ENCODE assay signal across 17 mouse cellular contexts in the genomic region with DNA sequence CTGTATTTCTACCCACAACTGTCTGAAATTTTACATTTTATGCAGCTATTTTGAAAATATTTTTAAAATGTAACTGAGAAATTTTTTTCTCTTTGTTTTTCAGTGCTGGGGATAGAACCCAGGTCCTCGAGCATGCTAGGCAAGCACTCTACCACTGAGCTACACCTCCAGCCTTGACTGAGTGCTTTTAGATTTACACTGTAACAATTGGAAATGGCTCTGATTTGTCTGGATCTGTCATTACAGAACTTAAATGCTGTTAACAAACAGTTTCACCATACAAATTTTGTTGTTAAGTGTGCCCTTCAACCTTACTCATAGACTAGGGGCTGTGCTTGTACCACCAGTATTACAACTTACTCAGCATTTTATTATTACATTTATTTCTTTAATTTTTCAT. TPM values are rescaled to one million over a fixed set of nuclear protein-coding genes. Genes with fewer than 3 reads are reported as not detected.
DNase-seq lines count a peak whose midpoint lies in the region; TF ChIP-seq lines count a peak whose summit lies in the region.
"Had no signal": no experiment of that assay in that cellular context is flagged by ENCODE, and none has a peak within 500 bp of the region (broad histone marks: within the 10 kb centered on the region; RNA-seq: fewer than 3 reads in every experiment).

No protein-coding gene starts in this region.

- H3K27me3 ChIP-seq in CH12.LX (replicated peaks), result no peaks in the 10 kb centered on the region
- no peaks in the 10 kb centered on the region for H3K27me3 ChIP-seq in MEL (ENCODE audit: control insufficient read depth in 1 of 2, insufficient read depth in 2 of 2, low read length in 2 of 2)

- no peak for TF ChIP-seq CTCF in CH12.LX (conservative IDR thresholded peaks at IDR 0.05 in 1 of 2, IDR thresholded peaks at IDR 0.05 in 1 of 2; ENCODE audit: low read depth in 2 of 2, low read length in 2 of 2)
- no peak for TF ChIP-seq CTCF in MEL (IDR thresholded peaks at IDR 0.05 in 2 of 3, conservative IDR thresholded peaks at IDR 0.05 in 1 of 3; ENCODE audit: control insufficient read depth in 1 of 3, insufficient read depth in 1 of 3, low read depth in 2 of 3, low read length in 3 of 3, poor library complexity in 1 of 3, severe bottlenecking in 1 of 3)

- no peak overlapping the region for H3K9ac ChIP-seq in CH12.LX (ENCODE audit: insufficient read depth, low read depth)
- H3K9ac ChIP-seq in MEL (ENCODE audit: control insufficient read depth, low read depth, low read length, poor library complexity, severe bottlenecking), result no peak overlapping the region

- no peak overlapping the region for H3K4me3 ChIP-seq in CH12.LX (replicated peaks in 1 of 3; ENCODE audit: low read depth in 2 of 3, low read length in 2 of 3, poor library complexity in 1 of 3)
- no peak overlapping the region for H3K4me3 ChIP-seq in MEL (ENCODE audit: control insufficient read depth in 1 of 2, insufficient read depth in 1 of 2, low read depth in 2 of 2, low read length in 2 of 2)

- TF ChIP-seq RAD21 in CH12.LX (IDR thresholded peaks at IDR 0.05; ENCODE audit: low read depth, low read length), result no peak
- TF ChIP-seq RAD21 in MEL (IDR thresholded peaks at IDR 0.05; ENCODE audit: low read depth, low read length), result no peak

- TF ChIP-seq EP300 in CH12.LX (IDR thresholded peaks at IDR 0.05; ENCODE audit: low read length) (no peak), MEL (IDR thresholded peaks at IDR 0.05; ENCODE audit: low read depth in 1 of 2, low read length in 2 of 2) (no peak)

- TF ChIP-seq POLR2A in CH12.LX (IDR thresholded peaks at IDR 0.05; ENCODE audit: low read depth, low read length), result no peak
- TF ChIP-seq POLR2A in MEL (IDR thresholded peaks at IDR 0.05; ENCODE audit: control insufficient read depth in 1 of 2, insufficient read depth in 1 of 2, low read depth in 1 of 2, low read length in 2 of 2, poor library complexity in 1 of 2), result no peak

- H3K4me1 ChIP-seq in CH12.LX (ENCODE audit: control insufficient read depth in 1 of 2, insufficient read depth in 2 of 2), result no peaks in the 10 kb centered on the region
- no peaks in the 10 kb centered on the region for H3K4me1 ChIP-seq in MEL (ENCODE audit: control insufficient read depth in 1 of 2, insufficient read depth in 2 of 2, low read length in 2 of 2)

- H3K36me3 ChIP-seq in CH12.LX (replicated peaks in 1 of 2; ENCODE audit: control insufficient read depth in 1 of 2, insufficient read depth in 1 of 2, low read length in 1 of 2) (no peaks in the 10 kb centered on the region), MEL (ENCODE audit: control insufficient read depth in 1 of 2, insufficient read depth in 2 of 2, low read length in 2 of 2) (peaks cover 0 to 3% of the 10 kb centered on the region in 2 experiments)
- H3K36me3 ChIP-seq: G1E had no signal

- in situ Hi-C loops in CH12.LX (cut with MboI; ENCODE audit: low pct_ligation_motif_present, low pct_unique_long_range_greater_than_20kb, low sequenced_read_pairs), result no loop called here

- H3K79me2 ChIP-seq in CH12.LX (replicated peaks; ENCODE audit: control insufficient read depth, extremely low read depth, insufficient read depth, poor library complexity, severe bottlenecking), result no peaks in the 10 kb centered on the region
- no peaks in the 10 kb centered on the region for H3K79me2 ChIP-seq in MEL (ENCODE audit: control insufficient read depth, insufficient read depth, low read length, poor library complexity)

- H3K27ac ChIP-seq in CH12.LX (ENCODE audit: insufficient read depth, low read depth) (no peak overlapping the region), MEL (ENCODE audit: control insufficient read depth, low read depth, low read length) (no peak overlapping the region)

- H3K9me3 ChIP-seq in CH12.LX (replicated peaks; ENCODE audit: low read length), result no peaks in the 10 kb centered on the region
- H3K9me3 ChIP-seq in MEL (replicated peaks; ENCODE audit: insufficient read depth, low read length), result no peaks in the 10 kb centered on the region
- H3K9me3 ChIP-seq: G1E had no signal

- dilution Hi-C loops in CH12.LX (cut with MboI; ENCODE audit: extremely low pct_ligation_motif_present, extremely low pct_unique_long_range_greater_than_20kb, low sequenced_read_pairs), result no loop called here

- no peak overlapping the region for H3K4me2 ChIP-seq in CH12.LX (ENCODE audit: insufficient read depth, low read depth, poor library complexity, severe bottlenecking)

- DNase-seq in CH12.LX (ENCODE audit: extremely low read depth) (no peak), MEL (ENCODE audit: low read depth, low spot score) (no peak)
- DNase-seq in layer of hippocampus, postnatal 36 days, result no peak
- no peak for DNase-seq in gastrocnemius, postnatal 25 days
- DNase-seq: adrenal gland, adult 2 months; adrenal gland, adult 8-10 months; adrenal gland, postnatal 10 days; adrenal gland, postnatal 14 days; adrenal gland, postnatal 25 days; adrenal gland, postnatal 36 days; B cell, adult 2 months; cerebellum, adult 11 months; cerebellum, adult 11-12 months; cerebellum, adult 18-20 months; cerebellum, adult 2 months; cerebellum, adult 8-10 months had no signal

TF ChIP-seq in CH12.LX, 34 proteins besides CTCF, POLR2A, EP300 and RAD21:
- TF ChIP-seq TBP (conservative IDR thresholded peaks at IDR 0.05; ENCODE audit: low read depth, low read length), result peak; percentile 71; the same call in 1 of the 2 replicates
- no peak for TF ChIP-seq MYC (IDR thresholded peaks at IDR 0.05; ENCODE audit: low read depth, low read length)

TF ChIP-seq in MEL, 35 proteins besides CTCF, POLR2A, EP300 and RAD21:
- TF ChIP-seq CHD2 (IDR thresholded peaks at IDR 0.05; ENCODE audit: low read length) (no peak), ZMIZ1 (IDR thresholded peaks at IDR 0.05; ENCODE audit: low read depth, low read length) (no peak), TBP (IDR thresholded peaks at IDR 0.05; ENCODE audit: low read depth, low read length) (peak; percentile 59; the same call in 1 of the 2 replicates), USF1 (IDR thresholded peaks at IDR 0.05; ENCODE audit: low read depth, low read length) (no peak), CHD1 (IDR thresholded peaks at IDR 0.05; ENCODE audit: low read depth, low read length) (no peak), JUND (IDR thresholded peaks at IDR 0.05; ENCODE audit: low read depth, low read length) (no peak)

RNA-seq across cellular contexts. Expression of gene Pdha1, which starts 46.2 kb away (rescaled TPM):
- total RNA-seq in CH12.LX (2012; rRNA removed) (99.5 and 114 TPM in 2 replicates), CH12.LX (2014; rRNA removed) (153 and 154 TPM in 2 replicates), MEL (2012; rRNA removed) (240 and 243 TPM in 2 replicates)
- polyA plus RNA-seq in CH12.LX (2012; ENCODE audit: insufficient read length, low read depth) (112 and 120 TPM in 2 replicates), MEL (2012; ENCODE audit: insufficient read depth in 1 of 2, insufficient read length in 2 of 2, low read depth in 1 of 2, low replicate concordance in 2 of 2, missing spikeins in 1 of 2) (100 to 1,000 TPM; 274 to 290 TPM)
- total RNA-seq in layer of hippocampus, postnatal 36 days (2021), result 100 to 1,000 TPM; 217 to 238 TPM
- total RNA-seq in gastrocnemius, postnatal 25 days (2021), result 100 to 1,000 TPM; 569 to 672 TPM

Comparison
In these comparisons a context has a peak if more than half of its experiments do, and no peak if none do; other contexts are left out.
1. Of the 35 proteins assayed by ChIP-seq in both MEL and CH12.LX: peak only in MEL: none; only in CH12.LX: none; in both: TBP; in neither: 34.